Mouse (Mus musculus) stomach, postnatal 0 days (tissue): ENCODE measurements around the gene Kcnma1. TPM values are rescaled to one million over a fixed set of nuclear protein-coding genes. Genes with fewer than 3 reads are reported as not detected.

ENCODE experiments used
- ATAC-seq: fragments of 200-750 bp; cut with Nextera tagmentation; 2 replicates; pipeline ENCODE4 v1.8.0; 2017; ENCODE audit not compliant: low FRiP score, low TSS enrichment
- DNase-seq: peaks from one replicate; pipeline ENCODE4 v3.0.0-alpha.2; 2016; ENCODE audit warnings: low spot score
- H3K27ac ChIP-seq: fragments of 300-500 bp; sonication (generic); replicated peaks from 2 replicates; pipeline ENCODE4 v1.5.1; 2014; ENCODE audit warnings: mild to moderate bottlenecking, control low read depth
- H3K27me3 ChIP-seq: fragments of 300-500 bp; sonication (generic); 2 replicates; pipeline ENCODE4 v1.6.1; 2014; ENCODE audit warnings: low read length; ENCODE audit not compliant: control insufficient read depth, insufficient read depth
- H3K36me3 ChIP-seq: fragments of 300-500 bp; sonication (generic); 2 replicates; pipeline ENCODE4 v1.6.1; 2014; ENCODE audit warnings: low read length, mixed read lengths; ENCODE audit not compliant: control insufficient read depth, insufficient read depth
- H3K4me1 ChIP-seq: fragments of 300-500 bp; sonication (generic); replicated peaks from 2 replicates; pipeline ENCODE4 v1.6.1; 2014; ENCODE audit warnings: antibody characterized with exemption; ENCODE audit not compliant: control insufficient read depth, insufficient read depth
- H3K4me2 ChIP-seq: fragments of 300-500 bp; sonication (generic); replicated peaks from 2 replicates; pipeline ENCODE4 v1.6.1; 2014; ENCODE audit warnings: low read depth, mild to moderate bottlenecking, control low read depth, moderate library complexity
- H3K4me3 ChIP-seq: fragments of 300-500 bp; sonication (generic); 2 replicates; pipeline ENCODE4 v1.5.1; 2014; ENCODE audit warnings: low read depth, low read length, control low read depth
- H3K9ac ChIP-seq: fragments of 300-500 bp; sonication (generic); 2 replicates; pipeline ENCODE4 v1.6.1; 2014; ENCODE audit warnings: mild to moderate bottlenecking, low read length, control low read depth, mixed read lengths
- H3K9me3 ChIP-seq: fragments of 300-500 bp; sonication (generic); 2 replicates; pipeline ENCODE4 v1.6.1; 2016; ENCODE audit warnings: low read length; ENCODE audit not compliant: control insufficient read depth
- CTCF ChIP-seq: IDR thresholded peaks from 2 replicates; pipeline ENCODE4 v1.5.1; 2016; ENCODE audit warnings: antibody characterized with exemption, low read depth, mild to moderate bottlenecking, moderate library complexity
- EP300 ChIP-seq: optimal IDR thresholded peaks from 2 replicates; pipeline ENCODE3; 2016; ENCODE audit warnings: antibody characterized with exemption
- WGBS: fragments of 180-500 bp; shearing (Covaris S2); extraction: QIAGEN DNeasy Blood & Tissue Kit; methylation state at CpG from one replicate; pipeline ENCODE4 v1.1.7; 2014; 5-methylcytosine and 5-hydroxymethylcytosine counted together
- polyA plus RNA-seq: library from polyadenylated mRNA; unstranded; fragments of >200 nt; fragmentation: Nextera tagmentation; extraction: Ambion mirVana; gene quantifications from 2 replicates; pipeline ENCODE4 v1.2.1, GENCODE M21; 2015

The Kcnma1 gene
- polyA plus RNA-seq, 1 experiment from 2014 or later, result 13.3 TPM

DNA sequence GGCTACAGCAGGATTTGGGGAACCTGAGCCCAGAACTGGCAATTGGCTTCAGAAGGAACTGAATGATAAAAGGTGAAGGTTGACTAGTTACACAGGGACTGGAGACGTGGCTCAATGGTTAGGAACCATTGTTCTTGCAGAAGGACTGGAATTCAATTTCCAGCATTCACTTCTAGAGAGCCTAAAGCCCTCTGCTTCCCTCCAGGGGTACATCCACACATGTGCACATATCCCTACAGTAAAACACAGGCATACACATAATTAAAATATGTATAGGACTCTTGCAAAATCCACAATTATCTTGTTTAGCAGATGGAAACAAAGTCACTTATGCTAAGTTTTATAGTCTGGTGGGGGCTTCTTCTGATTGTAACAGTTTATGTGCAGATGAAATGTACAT, 485.1 kb downstream of the Kcnma1 start:
- Histone ChIP-seq H3K36me3 (no peaks in the 10 kb centered on the region), H3K4me1 (0 out of 2 replicates have a peak, but pooled peaks cover 2% of the 10 kb centered on the region), H3K27ac (no peak overlapping the region), H3K4me2 (no peak overlapping the region), H3K4me3 (no peak overlapping the region), H3K27me3 (no peaks in the 10 kb centered on the region), H3K9ac (no peak overlapping the region), H3K9me3 (no peaks in the 10 kb centered on the region)
- DNase-seq (no peak), ATAC-seq (no peak)
- peak; percentile 44 for TF ChIP-seq CTCF
- no peak for TF ChIP-seq EP300
- WGBS, result 80% methylated on average over 1 of the region's 1 CpGs

DNA sequence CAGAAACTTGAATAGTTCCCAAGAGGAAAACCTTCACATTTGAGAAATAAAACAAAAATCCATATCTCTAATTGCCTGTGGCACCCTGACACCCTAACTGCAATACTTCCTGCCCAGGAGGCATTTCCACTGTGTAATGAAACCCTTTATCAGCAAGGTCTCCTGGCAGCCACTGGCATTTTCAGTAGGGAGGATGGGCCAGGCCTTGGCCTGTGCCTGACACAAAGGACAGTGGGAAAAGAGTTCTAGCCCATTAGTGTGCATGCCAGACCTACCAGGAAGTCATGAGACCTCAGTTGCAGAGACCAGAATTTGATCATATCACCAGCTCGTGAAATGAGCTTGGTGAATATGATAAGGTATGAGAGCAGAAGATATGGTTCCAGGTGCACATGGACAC, 488.4 kb downstream of the Kcnma1 start:
- Histone ChIP-seq H3K27me3 (no peaks in the 10 kb centered on the region), H3K4me2 (no peak overlapping the region), H3K4me3 (no peak overlapping the region), H3K9ac (no peak overlapping the region), H3K27ac (no peak overlapping the region), H3K4me1 (no peaks in the 10 kb centered on the region), H3K36me3 (no peaks in the 10 kb centered on the region), H3K9me3 (no peaks in the 10 kb centered on the region)
- no peak for ATAC-seq
- 75% methylated on average over 1 of the region's 1 CpGs for WGBS
- DNase-seq, result no peak
- TF ChIP-seq EP300, result no peak
- no peak for TF ChIP-seq CTCF

DNA sequence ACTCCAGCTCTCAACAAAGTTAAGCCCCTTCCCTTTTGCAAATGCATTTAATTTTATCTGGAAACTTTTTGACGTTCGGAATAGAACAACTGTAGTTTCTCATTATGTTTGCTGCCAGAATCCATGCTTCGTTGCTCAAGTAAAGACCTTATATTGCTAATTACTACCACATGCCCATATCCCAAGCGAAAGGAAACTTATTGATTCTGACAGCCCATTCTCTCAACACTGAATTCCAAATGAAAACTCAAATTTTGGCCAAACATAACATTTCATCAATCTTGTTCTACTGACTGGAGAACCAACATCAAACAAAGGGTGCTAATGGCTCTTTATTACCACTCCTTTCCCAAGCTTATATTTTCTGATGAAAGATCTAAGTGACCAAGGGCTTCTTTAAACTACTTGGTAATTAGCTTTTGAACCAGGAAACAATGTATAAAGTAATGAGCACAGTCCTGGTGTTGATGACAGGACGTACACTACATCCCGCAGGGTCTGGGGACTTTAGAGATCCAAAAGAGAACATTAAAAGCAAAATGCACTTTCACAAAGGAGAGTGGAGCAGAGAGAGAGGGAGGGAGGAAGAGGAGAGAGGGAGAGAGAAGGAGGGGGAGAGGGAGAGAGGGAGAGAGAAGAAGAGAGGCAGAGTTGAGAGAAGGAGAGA, 490.3 kb downstream of the Kcnma1 start:
- ATAC-seq, result no peak
- H3K9me3 ChIP-seq, result no peaks in the 10 kb centered on the region
- no peak for DNase-seq

DNA sequence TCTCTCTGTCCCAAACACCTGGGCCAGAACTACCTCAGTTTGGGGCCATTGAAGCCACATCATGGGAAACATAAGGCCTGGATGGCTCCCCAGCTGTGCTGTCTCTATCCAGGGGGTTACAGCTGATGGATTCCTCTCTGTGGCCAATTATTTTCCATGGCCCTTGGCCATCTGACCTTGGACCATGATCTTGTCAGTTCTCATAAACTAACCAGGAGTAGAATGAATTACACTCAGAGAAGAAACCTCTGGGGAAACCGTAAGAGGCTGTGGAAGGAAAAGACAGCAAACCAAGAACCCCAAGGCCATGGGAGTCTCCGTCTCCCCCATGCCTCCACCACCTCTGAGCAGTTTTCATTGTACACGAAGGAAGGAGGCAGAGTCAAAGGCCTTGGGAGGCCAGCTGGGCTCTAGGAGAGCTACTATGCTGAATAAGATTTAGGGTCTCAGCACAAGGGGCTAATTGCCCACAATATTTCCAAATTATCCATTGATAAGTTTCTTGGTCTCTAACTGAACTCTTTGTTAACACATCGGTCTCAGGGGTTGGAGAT, 491.6 kb downstream of the Kcnma1 start:
- Histone ChIP-seq H3K4me2 (no peak overlapping the region), H3K4me1 (no peaks in the 10 kb centered on the region), H3K36me3 (no peaks in the 10 kb centered on the region), H3K9me3 (no peaks in the 10 kb centered on the region), H3K9ac (no peak overlapping the region), H3K4me3 (no peak overlapping the region), H3K27me3 (no peaks in the 10 kb centered on the region), H3K27ac (no peak overlapping the region)
- DNase-seq (no peak), ATAC-seq (no peak)
- WGBS, result 66% methylated on average over 4 of the region's 4 CpGs
- TF ChIP-seq CTCF (no peak), EP300 (no peak)

More for the DNA sequence above, 490.3 kb downstream of the Kcnma1 start:
- no peak for TF ChIP-seq EP300
- TF ChIP-seq CTCF, result no peak
- Histone ChIP-seq H3K9ac (no peak overlapping the region), H3K36me3 (no peaks in the 10 kb centered on the region), H3K4me3 (no peak overlapping the region), H3K27ac (no peak overlapping the region), H3K27me3 (no peaks in the 10 kb centered on the region), H3K4me1 (no peaks in the 10 kb centered on the region), H3K4me2 (no peak overlapping the region)
- WGBS, result 52% methylated on average over 6 of the region's 6 CpGs

DNA sequence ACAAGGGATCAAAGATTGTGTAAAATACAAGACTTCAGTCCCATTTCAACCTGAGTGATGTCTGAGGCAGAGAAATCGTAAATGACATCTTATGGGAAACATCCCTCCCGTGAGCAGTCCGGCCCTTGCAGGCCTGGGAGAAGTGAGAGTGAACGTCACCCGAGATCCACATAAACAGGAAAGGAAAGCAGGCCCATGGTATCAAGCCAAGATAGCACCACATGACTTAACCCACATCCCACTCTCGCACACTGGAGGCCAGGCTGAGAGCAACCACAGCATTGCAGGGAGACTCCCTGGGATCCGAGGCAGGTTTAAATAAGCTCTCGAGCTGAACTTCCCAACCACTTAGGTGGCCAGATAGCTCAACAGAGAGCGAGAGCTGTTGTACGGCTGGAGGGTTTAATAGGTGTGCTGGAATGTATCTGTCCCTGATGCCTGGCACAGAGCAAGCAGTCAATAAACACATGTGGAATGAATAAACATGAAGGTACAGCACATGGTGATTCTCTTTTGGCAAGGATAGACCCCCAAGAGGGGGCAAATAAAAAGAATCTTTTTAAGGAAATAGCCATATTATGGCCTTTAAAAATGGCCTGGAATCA, 493.1 kb downstream of the Kcnma1 start:
- Histone ChIP-seq H3K9ac (no peak overlapping the region), H3K27me3 (no peaks in the 10 kb centered on the region), H3K36me3 (no peaks in the 10 kb centered on the region), H3K4me2 (no peak overlapping the region), H3K4me3 (no peak overlapping the region), H3K4me1 (no peaks in the 10 kb centered on the region), H3K27ac (no peak overlapping the region), H3K9me3 (no peaks in the 10 kb centered on the region)
- 71% methylated on average over 10 of the region's 10 CpGs for WGBS
- no peak for DNase-seq
- no peak for ATAC-seq
- TF ChIP-seq CTCF (no peak), EP300 (no peak)

DNA sequence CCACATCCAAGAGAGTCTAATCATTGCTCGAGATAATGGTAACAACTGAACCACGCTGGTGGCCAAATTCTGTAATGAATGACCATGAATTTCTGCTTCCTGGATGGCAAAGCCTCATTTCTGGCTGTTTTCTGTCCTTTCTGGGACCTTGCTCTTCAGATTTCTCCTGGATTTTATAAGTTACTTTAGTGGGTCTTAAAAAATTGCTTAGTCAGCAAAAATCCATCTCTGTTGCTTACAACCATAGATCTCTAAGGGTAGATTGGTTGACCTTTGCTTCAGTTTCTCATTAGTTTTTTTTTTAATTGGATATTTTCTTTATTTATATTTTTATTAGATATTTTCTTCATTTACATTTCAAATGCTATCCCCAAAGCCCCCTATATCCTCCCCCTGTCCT, 496.9 kb downstream of the Kcnma1 start:
- Histone ChIP-seq H3K9ac (no peak overlapping the region), H3K4me3 (no peak overlapping the region), H3K27me3 (no peaks in the 10 kb centered on the region), H3K9me3 (no peaks in the 10 kb centered on the region), H3K27ac (no peak overlapping the region), H3K36me3 (no peaks in the 10 kb centered on the region), H3K4me2 (no peak overlapping the region), H3K4me1 (no peaks in the 10 kb centered on the region)
- no peak for DNase-seq
- ATAC-seq, result no peak
- WGBS, result 86% methylated on average over 2 of the region's 2 CpGs
- TF ChIP-seq CTCF (no peak), EP300 (no peak)
